Mouse (Mus musculus): ENCODE measurements around the gene Cdca3. TPM values are rescaled to one million over a fixed set of nuclear protein-coding genes. Genes with fewer than 3 reads are reported as not detected.

The Cdca3 gene
- polyA plus RNA-seq, 1 experiment from 2014 or later: 18.2 TPM

DNA sequence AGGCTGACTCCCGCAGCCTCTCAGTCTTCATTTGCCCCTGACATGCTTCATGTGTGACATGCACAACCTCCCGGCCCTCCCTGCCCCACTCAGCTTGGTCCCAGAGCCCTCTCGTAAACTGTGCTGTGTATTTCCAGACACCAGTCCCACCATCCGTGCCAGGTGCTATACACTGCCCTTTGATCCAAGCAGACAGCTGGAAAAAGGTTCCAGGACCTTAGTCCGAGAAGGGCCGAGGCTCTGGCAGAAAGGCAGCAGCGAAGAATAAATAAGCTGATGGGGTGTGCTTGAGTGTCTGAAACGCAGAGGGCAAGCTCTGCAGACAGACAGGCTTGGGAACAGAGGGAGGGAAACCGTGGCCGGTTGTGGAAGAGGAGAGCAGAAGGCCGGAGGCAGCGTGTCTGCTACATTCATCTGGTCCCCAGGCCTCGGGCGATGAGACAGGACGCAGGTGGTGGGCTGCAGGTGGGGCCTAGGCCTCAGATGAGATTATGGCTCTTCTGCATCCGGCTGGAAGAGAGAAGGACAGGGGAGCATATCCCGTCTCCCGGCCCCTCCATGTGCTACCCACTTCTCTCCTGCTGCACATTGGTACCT lies 36.5 kb downstream of the Cdca3 start:
- Histone ChIP-seq H3K9ac (ENCODE audit: low read depth, low read length) (peak overlapping the region; percentile 6), H3K4me2 (ENCODE audit: low read length) (no peak overlapping the region), H3K36me3 (ENCODE audit: control insufficient read depth, insufficient read depth, low read length) (peaks cover 3% of the 10 kb centered on the region; the same call in 1 of the 2 replicates), H3K4me1 (ENCODE audit: control insufficient read depth, insufficient read depth, low read length) (peaks cover 33% of the 10 kb centered on the region), H3K27ac (ENCODE audit: low read length) (no peak overlapping the region), H3K27me3 (ENCODE audit: control insufficient read depth, insufficient read depth, low read depth, low read length) (no peaks in the 10 kb centered on the region), H3K4me3 (ENCODE audit: low read depth, low read length) (no peak overlapping the region), H3K9me3 (replicated peaks; ENCODE audit: control insufficient read depth, low read length, poor library complexity, severe bottlenecking) (no peaks in the 10 kb centered on the region)
- 51% methylated on average over 18 of the region's 18 CpGs for WGBS
- no peak for ATAC-seq

- no peak for ATAC-seq
- no peak overlapping the region for H3K27ac ChIP-seq (ENCODE audit: low read length)
- 49% methylated on average over 6 of the region's 7 CpGs for WGBS
These were observed 37.2 kb downstream of the Cdca3 start for GRCm38 (mm10) chr6:124866560-124866959.

DNA sequence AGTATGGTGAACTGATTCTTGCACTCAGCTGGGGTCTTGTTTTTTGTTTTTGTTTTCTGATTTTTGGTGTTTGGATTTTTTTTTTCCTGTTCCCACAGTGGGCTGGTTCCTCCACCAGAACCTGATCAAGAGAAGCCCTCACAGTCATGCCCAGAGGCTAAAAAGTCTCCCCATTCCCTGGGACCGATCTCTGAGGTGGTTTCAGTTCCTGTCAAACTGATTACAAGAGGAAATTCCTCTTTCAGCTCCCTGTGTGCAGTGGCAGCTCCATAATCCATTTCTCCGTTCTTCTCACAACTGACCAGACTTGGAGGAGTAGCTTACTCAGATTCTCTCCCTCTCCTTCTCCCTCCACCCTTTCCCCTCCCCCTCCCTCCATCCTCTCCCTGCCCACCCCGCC lies 45.0 kb downstream of the Cdca3 start:
- no peak overlapping the region for H3K4me3 ChIP-seq (ENCODE audit: low read depth, low read length)
- no peak overlapping the region for H3K4me2 ChIP-seq (ENCODE audit: low read length)
- H3K9me3 ChIP-seq (replicated peaks; ENCODE audit: control insufficient read depth, low read length, poor library complexity, severe bottlenecking): no peaks in the 10 kb centered on the region
- no peak overlapping the region for H3K27ac ChIP-seq (ENCODE audit: low read length)
- ATAC-seq: no peak
- H3K27me3 ChIP-seq (ENCODE audit: control insufficient read depth, insufficient read depth, low read depth, low read length): no peaks in the 10 kb centered on the region
- H3K4me1 ChIP-seq (ENCODE audit: control insufficient read depth, insufficient read depth, low read length): no peaks in the 10 kb centered on the region
- no peaks in the 10 kb centered on the region for H3K36me3 ChIP-seq (ENCODE audit: control insufficient read depth, insufficient read depth, low read length)
- H3K9ac ChIP-seq (ENCODE audit: low read depth, low read length): no peak overlapping the region
- 62% methylated on average over 2 of the region's 3 CpGs for whole genome bisulfite sequencing

More at GRCm38 (mm10) chr6:124866560-124866959, 37.2 kb downstream of the Cdca3 start:
- no peaks in the 10 kb centered on the region for H3K36me3 ChIP-seq (ENCODE audit: control insufficient read depth, insufficient read depth, low read length)
- H3K4me3 ChIP-seq (ENCODE audit: low read depth, low read length): no peak overlapping the region
- H3K9ac ChIP-seq (ENCODE audit: low read depth, low read length): peak overlapping the region; percentile 20; the same call in 1 of the 2 replicates
- H3K9me3 ChIP-seq (replicated peaks; ENCODE audit: control insufficient read depth, low read length, poor library complexity, severe bottlenecking): no peaks in the 10 kb centered on the region
- H3K4me2 ChIP-seq (ENCODE audit: low read length): no peak overlapping the region
- no peaks in the 10 kb centered on the region for H3K27me3 ChIP-seq (ENCODE audit: control insufficient read depth, insufficient read depth, low read depth, low read length)
- H3K4me1 ChIP-seq (ENCODE audit: control insufficient read depth, insufficient read depth, low read length): peaks cover 26% of the 10 kb centered on the region

DNA sequence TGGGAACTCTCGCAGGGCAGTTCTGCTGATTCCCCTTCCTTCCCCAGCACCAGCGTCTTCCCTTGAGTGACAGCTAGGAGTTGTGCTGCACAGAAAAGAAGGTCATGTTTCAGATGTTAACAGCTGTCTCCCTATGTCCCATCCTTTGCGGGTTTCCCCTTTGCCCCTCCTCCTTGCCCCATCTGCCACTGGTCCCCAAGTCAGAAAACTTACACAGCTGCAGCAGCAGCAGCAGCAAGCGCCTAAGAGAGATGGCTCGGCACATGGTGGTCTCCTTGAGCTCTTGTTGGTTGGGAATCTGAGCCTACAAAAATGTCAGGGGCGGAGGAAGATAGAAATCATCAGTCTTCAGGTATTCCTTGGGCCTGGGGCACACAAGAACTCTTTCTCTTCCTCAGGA lies 50.0 kb downstream of the Cdca3 start:
- no peaks in the 10 kb centered on the region for H3K9me3 ChIP-seq (replicated peaks; ENCODE audit: control insufficient read depth, low read length, poor library complexity, severe bottlenecking)
- 65% methylated on average over 6 of the region's 6 CpGs for WGBS
- no peaks in the 10 kb centered on the region for H3K27me3 ChIP-seq (ENCODE audit: control insufficient read depth, insufficient read depth, low read depth, low read length)
- no peak overlapping the region for H3K27ac ChIP-seq (ENCODE audit: low read length)
- H3K9ac ChIP-seq (ENCODE audit: low read depth, low read length): no peak overlapping the region
- no peak overlapping the region for H3K4me2 ChIP-seq (ENCODE audit: low read length)
- H3K36me3 ChIP-seq (ENCODE audit: control insufficient read depth, insufficient read depth, low read length): no peaks in the 10 kb centered on the region
- no peak overlapping the region for H3K4me3 ChIP-seq (ENCODE audit: low read depth, low read length)
- no peaks in the 10 kb centered on the region for H3K4me1 ChIP-seq (ENCODE audit: control insufficient read depth, insufficient read depth, low read length)
- ATAC-seq: no peak

DNA sequence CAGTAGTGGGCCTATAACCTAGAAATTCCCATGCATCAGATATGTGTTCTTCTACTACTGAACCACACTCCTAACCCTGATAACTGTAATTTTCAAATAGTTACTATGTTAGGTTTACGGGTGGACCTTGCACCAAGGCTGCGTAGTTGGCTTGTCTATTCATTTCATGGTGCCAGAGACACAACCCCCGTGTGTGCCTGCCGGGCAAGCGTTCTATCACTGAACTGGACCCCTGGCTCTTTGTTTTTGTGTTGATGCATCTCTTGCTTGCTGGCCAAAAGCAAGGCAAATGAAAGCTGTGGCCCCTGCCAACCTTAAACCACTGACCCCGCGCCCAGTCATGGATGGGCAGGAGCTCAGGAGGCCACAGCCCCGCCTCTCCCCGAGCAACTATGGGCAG lies 52.5 kb downstream of the Cdca3 start:
- H3K4me1 ChIP-seq (ENCODE audit: control insufficient read depth, insufficient read depth, low read length): no peaks in the 10 kb centered on the region
- H3K4me3 ChIP-seq (ENCODE audit: low read depth, low read length): no peak overlapping the region
- no peaks in the 10 kb centered on the region for H3K9me3 ChIP-seq (replicated peaks; ENCODE audit: control insufficient read depth, low read length, poor library complexity, severe bottlenecking)
- no peak overlapping the region for H3K9ac ChIP-seq (ENCODE audit: low read depth, low read length)
- 88% methylated on average over 9 of the region's 9 CpGs for WGBS
- no peaks in the 10 kb centered on the region for H3K27me3 ChIP-seq (ENCODE audit: control insufficient read depth, insufficient read depth, low read depth, low read length)
- no peak for ATAC-seq
- no peak overlapping the region for H3K27ac ChIP-seq (ENCODE audit: low read length)
- H3K36me3 ChIP-seq (ENCODE audit: control insufficient read depth, insufficient read depth, low read length): no peaks in the 10 kb centered on the region
- H3K4me2 ChIP-seq (ENCODE audit: low read length): no peak overlapping the region

Other genes starting within 250 kb of the Cdca3 start
- 0.21 and 0.26 TPM in 2 replicates for gene C1s2, start 193.5 kb upstream of the Cdca3 start, polyA plus RNA-seq (2015; fragmentation: Nextera tagmentation; extraction: Ambion mirVana)
- 40.5 and 43.8 TPM in 2 replicates for gene Lpcat3, start 166.5 kb upstream of the Cdca3 start, polyA plus RNA-seq (2015; fragmentation: Nextera tagmentation; extraction: Ambion mirVana)
- 95.3 and 101 TPM in 2 replicates for gene Emg1, start 117.4 kb upstream of the Cdca3 start, polyA plus RNA-seq (2015; fragmentation: Nextera tagmentation; extraction: Ambion mirVana)
- 240 and 245 TPM in 2 replicates for gene Phb2, start 117.2 kb upstream of the Cdca3 start, polyA plus RNA-seq (2015; fragmentation: Nextera tagmentation; extraction: Ambion mirVana)
- gene Ptpn6, start 90.8 kb upstream of the Cdca3 start, polyA plus RNA-seq (2015; fragmentation: Nextera tagmentation; extraction: Ambion mirVana): 2.4 and 4.0 TPM in 2 replicates
- 665 and 679 TPM in 2 replicates for gene Grcc10, start 88.2 kb upstream of the Cdca3 start, polyA plus RNA-seq (2015; fragmentation: Nextera tagmentation; extraction: Ambion mirVana)
- gene Gm45234, start 73.5 kb upstream of the Cdca3 start, polyA plus RNA-seq (2015; fragmentation: Nextera tagmentation; extraction: Ambion mirVana): not detected in 2 replicates
- 28.9 and 29.3 TPM in 2 replicates for gene Atn1, start 73.0 kb upstream of the Cdca3 start, polyA plus RNA-seq (2015; fragmentation: Nextera tagmentation; extraction: Ambion mirVana)
- gene Eno2, start 59.9 kb upstream of the Cdca3 start, polyA plus RNA-seq (2015; fragmentation: Nextera tagmentation; extraction: Ambion mirVana): 94.4 and 138 TPM in 2 replicates
- gene Lrrc23, start 49.8 kb upstream of the Cdca3 start, polyA plus RNA-seq (2015; fragmentation: Nextera tagmentation; extraction: Ambion mirVana): 5.7 and 6.3 TPM in 2 replicates
- 9.6 and 10.1 TPM in 2 replicates for gene Spsb2, start 20.9 kb upstream of the Cdca3 start, polyA plus RNA-seq (2015; fragmentation: Nextera tagmentation; extraction: Ambion mirVana)
- gene Tpi1, start 15.3 kb upstream of the Cdca3 start, polyA plus RNA-seq (2015; fragmentation: Nextera tagmentation; extraction: Ambion mirVana): 415 and 461 TPM in 2 replicates
- gene Usp5, start 63 bp upstream of the Cdca3 start, polyA plus RNA-seq (2015; fragmentation: Nextera tagmentation; extraction: Ambion mirVana): 220 and 223 TPM in 2 replicates
- gene Gnb3, start 10.7 kb downstream of the Cdca3 start, polyA plus RNA-seq (2015; fragmentation: Nextera tagmentation; extraction: Ambion mirVana): 2.3 and 2.4 TPM in 2 replicates
- 13.4 and 15.4 TPM in 2 replicates for gene P3h3, start 28.2 kb downstream of the Cdca3 start, polyA plus RNA-seq (2015; fragmentation: Nextera tagmentation; extraction: Ambion mirVana)
- gene Gpr162, start 34.4 kb downstream of the Cdca3 start, polyA plus RNA-seq (2015; fragmentation: Nextera tagmentation; extraction: Ambion mirVana): 36.6 and 40.0 TPM in 2 replicates
- 0.11 TPM in 1 of 2 replicates, not detected in the other for gene Cd4, start 58.7 kb downstream of the Cdca3 start, polyA plus RNA-seq (2015; fragmentation: Nextera tagmentation; extraction: Ambion mirVana)
- 2.5 and 3.9 TPM in 2 replicates for gene Lag3, start 82.2 kb downstream of the Cdca3 start, polyA plus RNA-seq (2015; fragmentation: Nextera tagmentation; extraction: Ambion mirVana)
- gene Ptms, start 90.6 kb downstream of the Cdca3 start, polyA plus RNA-seq (2015; fragmentation: Nextera tagmentation; extraction: Ambion mirVana): 700 and 743 TPM in 2 replicates
- 543 and 556 TPM in 2 replicates for gene Mlf2, start 101.8 kb downstream of the Cdca3 start, polyA plus RNA-seq (2015; fragmentation: Nextera tagmentation; extraction: Ambion mirVana)
- gene Cops7a, start 136.0 kb downstream of the Cdca3 start, polyA plus RNA-seq (2015; fragmentation: Nextera tagmentation; extraction: Ambion mirVana): 87.6 and 94.0 TPM in 2 replicates
- 69.1 and 87.1 TPM in 2 replicates for gene Pianp, start 167.1 kb downstream of the Cdca3 start, polyA plus RNA-seq (2015; fragmentation: Nextera tagmentation; extraction: Ambion mirVana)
- gene Zfp384, start 179.6 kb downstream of the Cdca3 start, polyA plus RNA-seq (2015; fragmentation: Nextera tagmentation; extraction: Ambion mirVana): 11.2 and 14.2 TPM in 2 replicates
- gene Ing4, start 210.2 kb downstream of the Cdca3 start, polyA plus RNA-seq (2015; fragmentation: Nextera tagmentation; extraction: Ambion mirVana): 141 and 155 TPM in 2 replicates
- 18.0 and 18.3 TPM in 2 replicates for gene Acrbp, start 220.1 kb downstream of the Cdca3 start, polyA plus RNA-seq (2015; fragmentation: Nextera tagmentation; extraction: Ambion mirVana)
- 0.45 and 0.60 TPM in 2 replicates for gene Lpar5, start 238.4 kb downstream of the Cdca3 start, polyA plus RNA-seq (2015; fragmentation: Nextera tagmentation; extraction: Ambion mirVana)